Mouse (Mus musculus): Measurements from ENCODE around the gene Iqgap2.

DNA sequence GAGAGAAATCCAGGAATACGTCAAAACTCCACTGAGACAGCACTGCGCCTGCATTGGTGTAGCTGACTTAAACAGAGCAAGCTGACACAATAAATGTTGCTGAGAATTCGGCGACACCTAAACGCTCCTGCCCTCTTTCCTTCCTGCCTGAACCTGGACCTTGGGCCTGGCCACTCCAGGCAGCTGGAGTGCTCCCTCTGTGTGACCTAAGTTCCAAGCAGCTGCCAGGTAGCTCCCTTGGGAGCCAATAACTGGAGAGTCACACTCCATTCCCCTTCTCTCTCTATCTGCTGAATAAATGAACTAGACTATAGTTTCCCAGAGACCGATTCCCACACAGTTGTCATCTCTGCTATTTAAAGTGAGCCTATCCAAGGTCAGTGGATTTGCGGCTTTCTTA lies 111.7 kb downstream of the Iqgap2 start:
- TF ChIP-seq POLR2A (IDR thresholded peaks at IDR 0.05; ENCODE audit: borderline replicate concordance, control insufficient read depth, low read depth, low read length) (no peak), CTCF (IDR thresholded peaks at IDR 0.05; ENCODE audit: control insufficient read depth, insufficient read depth, low read length) (no peak)

Data from bone marrow, adult 2 months (tissue).